Mouse (Mus musculus): Measurements from ENCODE around the gene Ankrd11. TPM values are rescaled to one million over a fixed set of nuclear protein-coding genes. Genes with fewer than 3 reads are reported as not detected.

Ankrd11 gene
- total and polyA plus RNA-seq, 3 experiments: 49.2 to 235 (median 87.7) TPM

- H3K79me2 ChIP-seq (ENCODE audit: control insufficient read depth, insufficient read depth, low read length, poor library complexity): no peaks in the 10 kb centered on the region
- no peak overlapping the region for H3K9ac ChIP-seq (ENCODE audit: control insufficient read depth, low read depth, low read length, poor library complexity, severe bottlenecking)
- TF ChIP-seq SMC3 (IDR thresholded peaks at IDR 0.05; ENCODE audit: low read depth, low read length): no peak
- TF ChIP-seq ZMIZ1 (IDR thresholded peaks at IDR 0.05; ENCODE audit: low read depth, low read length): no peak
- no peak for TF ChIP-seq MAFK (IDR thresholded peaks at IDR 0.05; ENCODE audit: borderline replicate concordance, low read depth, low read length)
- TF ChIP-seq USF2 (IDR thresholded peaks at IDR 0.05; ENCODE audit: borderline replicate concordance in 1 of 2, insufficient read depth in 1 of 2, low read depth in 1 of 2, low read length in 2 of 2): no peak
- no peak for TF ChIP-seq HCFC1 (IDR thresholded peaks at IDR 0.05; ENCODE audit: low read depth, low read length)
- no peak for TF ChIP-seq MAX (IDR thresholded peaks at IDR 0.05; ENCODE audit: low read length)
- TF ChIP-seq JUND (IDR thresholded peaks at IDR 0.05; ENCODE audit: low read depth, low read length): no peak
- TF ChIP-seq TCF12 (IDR thresholded peaks at IDR 0.05; ENCODE audit: low read depth, low read length): no peak
- no peak for TF ChIP-seq MEF2A (IDR thresholded peaks at IDR 0.05; ENCODE audit: extremely low read depth, insufficient replicate concordance, low read depth, low read length, poor library complexity, severe bottlenecking)
- no peaks in the 10 kb centered on the region for H3K36me3 ChIP-seq (ENCODE audit: control insufficient read depth in 1 of 2, insufficient read depth in 2 of 2, low read length in 2 of 2)
- peaks cover 5 to 7% of the 10 kb centered on the region in 2 experiments for H3K27me3 ChIP-seq (ENCODE audit: control insufficient read depth in 1 of 2, insufficient read depth in 2 of 2, low read length in 2 of 2)
- no peaks in the 10 kb centered on the region for H3K4me1 ChIP-seq (ENCODE audit: control insufficient read depth in 1 of 2, insufficient read depth in 2 of 2, low read length in 2 of 2)
- DNase-seq (ENCODE audit: low read depth, low spot score): no peak
- no peak overlapping the region for H3K27ac ChIP-seq (ENCODE audit: control insufficient read depth, low read depth, low read length)
- H3K4me3 ChIP-seq (ENCODE audit: control insufficient read depth in 1 of 2, insufficient read depth in 1 of 2, low read depth in 2 of 2, low read length in 2 of 2): no peak overlapping the region
- no peaks in the 10 kb centered on the region for H3K9me3 ChIP-seq (replicated peaks; ENCODE audit: insufficient read depth, low read length)
Observed at GRCm38 (mm10) chr8:122853340-122853771, 188.7 kb downstream of the Ankrd11 start.

GRCm38 (mm10) chr8:122852546-122852905 lies 189.6 kb downstream of the Ankrd11 start:
- H3K4me3 ChIP-seq (ENCODE audit: control insufficient read depth in 1 of 2, insufficient read depth in 1 of 2, low read depth in 2 of 2, low read length in 2 of 2): no peak overlapping the region
- H3K79me2 ChIP-seq (ENCODE audit: control insufficient read depth, insufficient read depth, low read length, poor library complexity): no peaks in the 10 kb centered on the region
- H3K9ac ChIP-seq (ENCODE audit: control insufficient read depth, low read depth, low read length, poor library complexity, severe bottlenecking): no peak overlapping the region
- no peak overlapping the region for H3K27ac ChIP-seq (ENCODE audit: control insufficient read depth, low read depth, low read length)
- H3K36me3 ChIP-seq (ENCODE audit: control insufficient read depth in 1 of 2, insufficient read depth in 2 of 2, low read length in 2 of 2): no peaks in the 10 kb centered on the region
- peaks cover 5 to 7% of the 10 kb centered on the region in 2 experiments for H3K27me3 ChIP-seq (ENCODE audit: control insufficient read depth in 1 of 2, insufficient read depth in 2 of 2, low read length in 2 of 2)
- no peak for DNase-seq (ENCODE audit: low read depth, low spot score)
- H3K4me1 ChIP-seq (ENCODE audit: control insufficient read depth in 1 of 2, insufficient read depth in 2 of 2, low read length in 2 of 2): no peaks in the 10 kb centered on the region
- H3K9me3 ChIP-seq (replicated peaks; ENCODE audit: insufficient read depth, low read length): no peaks in the 10 kb centered on the region
- TF ChIP-seq SMC3 (IDR thresholded peaks at IDR 0.05; ENCODE audit: low read depth, low read length) (no peak), SIN3A (IDR thresholded peaks at IDR 0.05; ENCODE audit: low read length) (no peak), ETS1 (IDR thresholded peaks at IDR 0.05; ENCODE audit: low read depth, low read length) (no peak), MAZ (IDR thresholded peaks at IDR 0.05; ENCODE audit: low read depth, low read length) (no peak), GABPA (IDR thresholded peaks at IDR 0.05; ENCODE audit: low read depth, low read length) (no peak)
